Mouse (Mus musculus) myocyte (in vitro differentiated cells): ENCODE data around the gene Chrm4.

Source experiments
- CEBPB ChIP-seq: IDR thresholded peaks from 2 replicates; pipeline ENCODE4 v1.6.1; 2011; ENCODE audit warnings: mild to moderate bottlenecking, moderate library complexity; ENCODE audit not compliant: poor library complexity, insufficient read depth, severe bottlenecking
- E2F4 ChIP-seq: IDR thresholded peaks from one replicate; pipeline ENCODE4 v1.6.1; 2011; ENCODE audit warnings: mild to moderate bottlenecking, control low read depth, moderate library complexity; ENCODE audit not compliant: insufficient read depth
- MYOG ChIP-seq, 3 experiments: IDR thresholded peaks; one replicate each; pipeline ENCODE4 v1.6.1; 2011; ENCODE audit warnings: control low read depth in 2 of 3, low read depth in 2 of 3, mild to moderate bottlenecking in 2 of 3; ENCODE audit not compliant: insufficient read length in 2 of 3, control insufficient read depth in 1 of 3, insufficient read depth in 1 of 3
- POLR2A ChIP-seq: IDR thresholded peaks from one replicate; pipeline ENCODE4 v1.6.1; 2011; ENCODE audit warnings: low read depth, mild to moderate bottlenecking, control low read depth, moderate library complexity; ENCODE audit not compliant: insufficient read length
- POLR2AphosphoS2 ChIP-seq: IDR thresholded peaks from one replicate; pipeline ENCODE4 v1.6.1; 2011; ENCODE audit warnings: low read depth, control low read depth; ENCODE audit not compliant: insufficient read length
- REST ChIP-seq: IDR thresholded peaks from one replicate; pipeline ENCODE4 v1.6.1; 2011; ENCODE audit warnings: mild to moderate bottlenecking, control low read depth, moderate library complexity; ENCODE audit not compliant: insufficient read depth, insufficient read length
- TCF12 ChIP-seq: IDR thresholded peaks from one replicate; pipeline ENCODE4 v1.6.1; 2011; ENCODE audit warnings: mild to moderate bottlenecking, control low read depth; ENCODE audit not compliant: poor library complexity, insufficient read depth, severe bottlenecking
- USF1 ChIP-seq: IDR thresholded peaks from one replicate; pipeline ENCODE4 v1.6.1; 2011; ENCODE audit warnings: low read depth, mild to moderate bottlenecking, control low read depth, moderate library complexity

- TF ChIP-seq E2F4: no peak
- TF ChIP-seq POLR2A: no peak
- no peak for TF ChIP-seq POLR2AphosphoS2
- no peak for TF ChIP-seq TCF12
- no peak for TF ChIP-seq REST
- TF ChIP-seq USF1: no peak
- no peak for TF ChIP-seq CEBPB
- no peak for TF ChIP-seq MYOG (IDR thresholded peaks at IDR 0.05; ENCODE audit: control insufficient read depth in 1 of 3, insufficient read depth in 1 of 3, insufficient read length in 2 of 3, low read depth in 2 of 3)
These were observed 13.5 kb upstream of the Chrm4 start for GRCm38 (mm10) chr2:91913328-91914110.
